Mouse (Mus musculus) stomach, embryonic 14.5 days (tissue): ENCODE measurements around the gene Chd4. TPM values are rescaled to one million over a fixed set of nuclear protein-coding genes. Genes with fewer than 3 reads are reported as not detected.

Experiments used
- ATAC-seq: fragments of 200-750 bp; cut with Nextera tagmentation; 2 replicates; pipeline ENCODE4 v1.8.0; 2017; ENCODE audit warnings: low read depth, moderate TSS enrichment; ENCODE audit not compliant: insufficient number of reproducible peaks, insufficient read depth, low FRiP score
- H3K27ac ChIP-seq: fragments of 300-500 bp; sonication (generic); 2 replicates; pipeline ENCODE4 v1.5.1; 2014; ENCODE audit warnings: mild to moderate bottlenecking, low read length, moderate library complexity, mixed read lengths
- H3K27me3 ChIP-seq: fragments of 300-500 bp; sonication (generic); 2 replicates; pipeline ENCODE4 v1.6.1; 2014; ENCODE audit warnings: low read length, control low read depth, mixed read lengths; ENCODE audit not compliant: control insufficient read depth, insufficient read depth
- H3K36me3 ChIP-seq: fragments of 300-500 bp; sonication (generic); 2 replicates; pipeline ENCODE4 v1.6.1; 2014; ENCODE audit warnings: mild to moderate bottlenecking, control low read depth, low read length, moderate library complexity, mixed read lengths; ENCODE audit not compliant: control insufficient read depth, insufficient read depth
- H3K4me1 ChIP-seq: fragments of 300-500 bp; sonication (generic); 2 replicates; pipeline ENCODE4 v1.6.1; 2014; ENCODE audit warnings: low read length, control low read depth, mixed read lengths; ENCODE audit not compliant: control insufficient read depth, insufficient read depth
- H3K4me2 ChIP-seq: fragments of 300-500 bp; sonication (generic); replicated peaks from 2 replicates; pipeline ENCODE4 v1.6.1; 2014; ENCODE audit warnings: low read depth, low read length, control low read depth
- H3K4me3 ChIP-seq: fragments of 300-500 bp; sonication (generic); 2 replicates; pipeline ENCODE4 v1.5.1; 2014; ENCODE audit warnings: low read depth, low read length, control low read depth
- H3K9ac ChIP-seq: fragments of 300-500 bp; sonication (generic); replicated peaks from 2 replicates; pipeline ENCODE4 v1.6.1; 2014; ENCODE audit warnings: low read depth, mild to moderate bottlenecking, control low read depth, low read length, moderate library complexity, mixed read lengths
- H3K9me3 ChIP-seq: fragments of 300-500 bp; sonication (generic); 2 replicates; pipeline ENCODE4 v1.6.1; 2016; ENCODE audit warnings: low read depth, low read length, control low read depth; ENCODE audit not compliant: control insufficient read depth
- WGBS: fragments of 180-500 bp; shearing (Covaris S2); extraction: QIAGEN DNeasy Blood & Tissue Kit; methylation state at CpG from one replicate; pipeline ENCODE4 v1.1.7; 2014; 5-methylcytosine and 5-hydroxymethylcytosine counted together
- polyA plus RNA-seq: library from polyadenylated mRNA; unstranded; fragments of >200 nt; fragmentation: Nextera tagmentation; extraction: Ambion mirVana; gene quantifications from 2 replicates; pipeline ENCODE4 v1.2.1, GENCODE M21; 2014

Chd4 gene
- polyA plus RNA-seq, 1 experiment from 2014 or later, result 70.9 TPM

DNA sequence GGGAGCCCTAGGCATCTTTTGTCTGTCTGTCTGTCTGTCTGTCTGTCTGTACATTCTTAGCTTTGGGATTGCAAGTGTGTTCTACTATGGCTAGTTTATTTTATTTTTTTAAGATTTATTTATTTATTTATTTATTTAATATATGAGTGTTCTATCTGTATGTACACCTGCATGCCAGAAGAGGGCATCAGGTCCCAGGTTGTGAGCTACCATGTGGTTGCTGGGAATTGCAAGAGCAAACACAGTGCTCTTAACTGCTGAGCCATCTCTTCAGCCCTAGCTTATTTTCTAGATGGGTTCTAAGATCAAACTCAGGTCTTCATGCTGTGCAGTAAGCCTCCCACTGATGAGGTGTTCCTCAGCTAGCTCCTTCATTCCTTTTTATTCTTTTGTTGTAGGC, 58.8 kb downstream of the Chd4 start:
- H3K4me3 ChIP-seq, result no peak overlapping the region
- H3K9me3 ChIP-seq, result no peaks in the 10 kb centered on the region
- H3K4me1 ChIP-seq, result no peaks in the 10 kb centered on the region
- no peaks in the 10 kb centered on the region for H3K27me3 ChIP-seq
- H3K4me2 ChIP-seq, result no peak overlapping the region
- H3K27ac ChIP-seq, result no peak overlapping the region
- no peak for ATAC-seq
- no peak overlapping the region for H3K9ac ChIP-seq
- H3K36me3 ChIP-seq, result peaks cover 15% of the 10 kb centered on the region; the same call in 1 of the 2 replicates

DNA sequence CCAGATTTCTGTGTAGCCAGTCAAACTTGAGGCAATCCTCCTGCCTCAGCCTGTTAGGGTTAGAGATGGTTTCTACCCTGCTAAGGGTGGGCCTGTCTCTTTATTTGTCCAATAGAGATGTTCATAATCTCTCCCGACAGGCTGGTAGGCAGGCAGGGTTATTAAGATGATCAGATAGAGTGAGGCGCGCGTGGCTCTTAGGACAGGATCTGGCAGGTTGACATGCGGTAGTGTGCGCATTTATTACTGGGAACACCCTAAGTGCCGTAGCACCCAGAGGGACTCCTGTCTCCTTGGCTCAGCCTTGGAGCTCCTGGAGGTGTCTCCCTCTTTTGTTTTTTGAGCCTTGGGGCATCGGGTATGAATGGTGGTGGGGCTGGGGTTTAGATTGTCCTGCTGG, 59.5 kb downstream of the Chd4 start:
- Histone ChIP-seq H3K9me3 (no peaks in the 10 kb centered on the region), H3K4me1 (no peaks in the 10 kb centered on the region), H3K9ac (no peak overlapping the region), H3K27me3 (no peaks in the 10 kb centered on the region), H3K36me3 (peaks cover 17% of the 10 kb centered on the region; the same call in 1 of the 2 replicates), H3K27ac (no peak overlapping the region), H3K4me2 (no peak overlapping the region), H3K4me3 (no peak overlapping the region)
- no peak for ATAC-seq
- 83% methylated on average over 8 of the region's 8 CpGs for WGBS

DNA sequence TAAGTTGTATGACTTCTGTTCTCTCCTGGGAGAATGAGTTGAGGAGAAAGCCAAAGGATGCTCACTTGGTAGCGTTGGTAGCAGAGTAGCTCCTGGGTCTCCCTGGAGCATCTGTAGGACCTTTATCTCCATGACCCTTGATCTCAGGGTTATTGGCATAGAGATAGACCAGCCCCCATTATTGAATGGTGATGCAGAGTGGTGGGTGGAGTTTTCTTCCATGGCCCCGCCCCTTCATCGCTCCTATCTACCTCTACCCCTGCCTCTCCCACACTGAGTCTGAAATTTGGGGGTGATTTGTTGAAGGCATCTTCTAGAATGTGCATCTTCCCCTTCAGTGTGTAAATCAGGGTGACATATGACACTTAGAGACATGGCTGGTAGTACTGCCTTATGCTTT, 60.7 kb downstream of the Chd4 start:
- Histone ChIP-seq H3K4me1 (no peaks in the 10 kb centered on the region), H3K4me3 (no peak overlapping the region), H3K27ac (no peak overlapping the region), H3K4me2 (no peak overlapping the region), H3K36me3 (peaks cover 29% of the 10 kb centered on the region), H3K27me3 (no peaks in the 10 kb centered on the region), H3K9ac (no peak overlapping the region), H3K9me3 (no peaks in the 10 kb centered on the region)
- WGBS, result 92% methylated on average over 3 of the region's 3 CpGs
- ATAC-seq, result no peak

DNA sequence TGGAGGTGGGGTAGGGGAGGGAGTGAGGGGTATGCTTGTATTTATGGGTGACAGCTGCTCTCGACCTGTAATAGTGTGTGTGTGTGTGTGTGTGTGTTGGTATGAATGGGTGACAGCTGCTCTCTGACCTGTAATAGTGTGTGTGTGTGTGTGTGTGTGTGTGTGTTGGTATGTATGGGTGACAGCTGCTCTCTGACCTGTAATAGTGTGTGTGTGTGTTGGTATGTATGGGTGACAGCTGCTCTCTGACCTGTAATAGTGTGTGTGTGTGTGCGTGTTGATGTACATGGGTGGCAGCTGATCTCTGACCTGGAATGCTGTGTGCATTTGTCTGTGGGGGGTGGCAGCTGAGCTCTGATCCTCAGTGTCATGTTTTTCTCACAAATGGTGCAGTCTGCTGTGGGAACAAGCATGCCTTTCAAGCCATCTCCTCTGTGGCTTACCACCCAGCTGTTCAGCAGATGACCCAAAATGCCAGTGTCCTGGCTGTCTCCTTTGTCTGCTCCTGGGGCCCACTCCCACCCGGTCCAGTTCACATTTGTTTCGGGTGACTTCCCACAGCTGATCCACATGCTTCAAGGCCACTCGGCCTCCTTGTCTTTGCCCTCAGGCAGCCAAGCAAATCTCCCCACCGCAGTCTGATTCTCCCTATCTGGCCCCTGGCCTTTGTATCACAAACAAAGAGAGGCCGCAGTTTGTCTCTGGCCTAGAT, 61.3 kb downstream of the Chd4 start:
- no peak for ATAC-seq
- H3K27ac ChIP-seq, result no peak overlapping the region
- H3K36me3 ChIP-seq, result peaks cover 30% of the 10 kb centered on the region

DNA sequence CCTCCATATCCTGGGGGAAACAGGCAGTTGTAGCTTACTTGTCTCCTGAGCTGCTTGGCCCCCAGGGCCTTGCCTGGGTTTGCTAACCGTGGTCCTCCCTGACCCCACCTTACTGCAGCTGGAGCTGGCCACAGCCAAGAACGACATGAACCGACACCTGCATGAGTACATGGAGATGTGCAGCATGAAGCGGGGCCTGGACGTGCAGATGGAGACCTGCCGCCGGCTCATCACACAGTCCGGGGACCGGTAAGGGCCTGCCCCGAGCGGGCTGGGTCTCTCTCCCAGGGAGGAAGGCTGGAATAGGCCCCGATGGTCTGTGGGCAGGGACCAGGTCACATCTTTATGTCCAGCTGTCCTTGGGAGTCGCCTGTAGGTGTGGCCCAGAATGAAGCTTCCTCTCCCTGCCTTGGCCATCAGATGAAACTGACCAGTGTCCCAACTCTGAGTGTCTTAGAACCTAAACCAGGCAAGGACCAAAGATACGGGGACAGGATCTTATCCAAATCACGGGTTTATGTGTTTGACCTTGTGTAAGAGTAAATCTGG, 63.2 kb downstream of the Chd4 start:
- peaks cover 36% of the 10 kb centered on the region for H3K36me3 ChIP-seq

More for the DNA sequence above, 61.3 kb downstream of the Chd4 start:
- WGBS, result 65% methylated on average over 7 of the region's 7 CpGs
- H3K4me2 ChIP-seq, result no peak overlapping the region
- H3K4me1 ChIP-seq, result no peaks in the 10 kb centered on the region
- no peaks in the 10 kb centered on the region for H3K9me3 ChIP-seq
- no peaks in the 10 kb centered on the region for H3K27me3 ChIP-seq
- no peak overlapping the region for H3K4me3 ChIP-seq
- H3K9ac ChIP-seq, result no peak overlapping the region

DNA sequence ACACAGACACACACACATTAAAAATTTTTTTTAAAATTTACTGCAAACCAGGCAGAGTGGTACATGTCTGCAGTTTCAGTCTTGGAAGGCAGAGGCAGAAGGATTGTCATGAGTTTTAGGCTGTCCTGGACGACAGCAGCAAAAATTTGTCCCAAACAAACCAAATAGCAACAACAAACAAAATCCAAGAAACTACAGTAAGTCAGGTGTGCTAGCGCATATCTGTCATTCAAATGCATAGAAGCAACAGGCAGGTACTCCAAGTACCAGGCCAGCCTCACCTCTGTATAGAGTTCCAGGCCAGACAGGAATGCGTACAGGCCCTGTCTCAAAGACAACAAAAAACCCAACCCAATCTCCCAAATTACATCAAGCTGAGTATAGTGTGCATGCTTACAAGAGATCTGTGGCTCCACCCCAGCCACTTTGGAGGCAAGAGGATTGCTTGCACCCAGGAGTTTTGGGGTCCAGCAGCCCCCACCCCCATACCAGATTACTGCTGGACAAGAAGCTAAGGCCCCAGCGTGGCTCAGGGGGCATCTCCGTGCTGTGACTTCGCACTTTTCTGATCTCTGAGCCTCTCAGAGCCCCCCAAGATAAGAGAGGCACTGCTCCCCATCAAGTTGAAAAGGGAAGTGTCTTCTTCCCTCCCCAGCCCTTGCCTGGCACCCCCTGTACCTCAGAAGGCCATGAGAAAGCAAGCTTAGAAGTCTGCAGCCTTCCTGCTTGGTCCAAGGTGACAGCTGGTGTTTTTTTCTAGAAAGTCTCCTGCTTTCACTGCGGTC, 64.2 kb downstream of the Chd4 start:
- Histone ChIP-seq H3K36me3 (peaks cover 37% of the 10 kb centered on the region), H3K27ac (no peak overlapping the region), H3K4me3 (no peak overlapping the region), H3K9ac (no peak overlapping the region), H3K27me3 (no peaks in the 10 kb centered on the region), H3K4me1 (peaks cover 8% of the 10 kb centered on the region), H3K4me2 (no peak overlapping the region), H3K9me3 (no peaks in the 10 kb centered on the region)
- no peak for ATAC-seq
- 73% methylated on average over 7 of the region's 7 CpGs for WGBS

More for the DNA sequence above, 63.2 kb downstream of the Chd4 start:
- peaks cover 8% of the 10 kb centered on the region for H3K4me1 ChIP-seq
- ATAC-seq, result no peak
- no peak overlapping the region for H3K27ac ChIP-seq
- no peak overlapping the region for H3K9ac ChIP-seq
- no peaks in the 10 kb centered on the region for H3K9me3 ChIP-seq
- H3K4me3 ChIP-seq, result no peak overlapping the region
- WGBS, result 83% methylated on average over 15 of the region's 15 CpGs
- H3K27me3 ChIP-seq, result no peaks in the 10 kb centered on the region
- no peak overlapping the region for H3K4me2 ChIP-seq

DNA sequence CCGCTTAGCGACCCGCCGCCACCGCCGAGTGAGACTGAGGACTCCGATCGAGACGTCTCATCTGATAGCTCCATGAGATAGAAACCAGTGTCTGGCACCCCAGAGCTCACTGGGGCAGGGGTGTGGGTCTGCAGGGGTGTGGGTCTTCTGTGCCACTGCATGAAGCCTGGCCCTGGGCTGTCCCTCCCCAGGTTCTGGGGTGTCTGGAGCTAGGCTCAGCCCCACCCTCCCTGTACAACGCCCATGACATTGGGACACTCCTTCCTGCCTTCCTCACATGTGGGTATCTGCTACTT, 64.7 kb downstream of the Chd4 start:
- no peaks in the 10 kb centered on the region for H3K9me3 ChIP-seq
- no peak overlapping the region for H3K4me3 ChIP-seq
- peaks cover 8% of the 10 kb centered on the region for H3K4me1 ChIP-seq
- H3K36me3 ChIP-seq, result peaks cover 37% of the 10 kb centered on the region
- no peak overlapping the region for H3K9ac ChIP-seq
- ATAC-seq, result no peak
- H3K4me2 ChIP-seq, result no peak overlapping the region
- no peak overlapping the region for H3K27ac ChIP-seq
- H3K27me3 ChIP-seq, result no peaks in the 10 kb centered on the region
- WGBS, result 53% methylated on average over 10 of the region's 10 CpGs

DNA sequence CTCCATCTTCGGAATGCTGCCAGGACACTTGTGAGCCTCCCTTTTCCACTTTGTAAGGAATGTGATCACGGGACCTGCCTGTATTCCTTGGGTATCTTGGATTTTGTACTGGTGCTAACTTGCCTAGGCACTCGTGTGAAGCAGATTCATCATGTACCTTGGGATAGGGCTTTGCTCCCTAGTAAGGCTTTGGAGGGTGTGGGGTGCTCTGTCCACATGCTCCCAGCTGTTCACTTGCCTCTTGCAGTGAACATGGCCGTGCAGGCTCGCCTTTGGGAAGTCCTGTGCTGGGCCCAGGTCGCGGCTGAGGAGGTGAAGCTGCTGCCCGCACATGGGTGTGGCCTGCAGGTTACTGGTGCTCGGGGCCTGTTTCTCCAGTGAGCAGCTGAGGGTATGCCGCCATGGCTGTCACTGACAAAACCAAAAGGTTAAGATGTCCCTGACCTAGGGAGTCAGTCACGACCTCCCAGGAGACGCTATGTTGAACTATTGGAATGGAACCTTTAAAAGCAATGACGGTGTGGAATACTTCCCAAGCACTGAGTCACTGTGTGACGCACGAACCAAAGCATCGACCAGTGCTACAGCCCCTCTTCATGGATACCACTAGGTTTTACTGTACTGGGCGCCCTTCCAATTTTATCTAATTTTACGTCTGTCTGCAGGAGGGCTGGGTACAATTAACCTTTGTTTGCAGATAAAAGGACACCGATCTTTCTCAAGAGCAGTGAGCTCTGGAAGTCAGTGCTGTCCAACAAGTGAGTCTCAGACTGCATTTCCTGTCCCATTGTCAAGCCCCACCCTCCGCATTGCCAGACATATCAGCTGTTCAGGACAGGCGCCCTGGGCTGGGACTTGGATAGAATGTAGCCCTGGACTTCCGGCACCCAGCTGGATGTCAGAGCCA, 65.3 kb downstream of the Chd4 start:
- H3K4me2 ChIP-seq, result no peak overlapping the region
- no peaks in the 10 kb centered on the region for H3K27me3 ChIP-seq
- peaks cover 8% of the 10 kb centered on the region for H3K4me1 ChIP-seq
- no peak overlapping the region for H3K9ac ChIP-seq
- H3K27ac ChIP-seq, result no peak overlapping the region; the same call in 1 of the 2 replicates
- 20% methylated on average over 22 of the region's 22 CpGs for WGBS
- no peak overlapping the region for H3K4me3 ChIP-seq
- H3K9me3 ChIP-seq, result no peaks in the 10 kb centered on the region
- ATAC-seq, result no peak
- H3K36me3 ChIP-seq, result peaks cover 37% of the 10 kb centered on the region
